Comparison of ENCODE assay signal across 8 mouse cellular contexts in genomic region chr14:46725743-46726142, GRCm38 (mm10). TPM values are rescaled to one million over a fixed set of nuclear protein-coding genes. Genes with fewer than 3 reads are reported as not detected.
DNase-seq lines count a peak whose midpoint lies in the region; ATAC-seq and TF ChIP-seq lines count a peak whose summit lies in the region.

No protein-coding gene starts in this region.

- WGBS in lung, adult 2 months: 47% methylated on average over 3 of the region's 3 CpGs
- WGBS in kidney, embryonic 16.5 days: 39% methylated on average over 3 of the region's 3 CpGs
- WGBS in neural tube, embryonic 15.5 days: 55% methylated on average over 3 of the region's 3 CpGs

- no peaks in the 10 kb centered on the region for H3K36me3 ChIP-seq in kidney, embryonic 16.5 days (ENCODE audit: insufficient read depth, low read length)
- H3K36me3 ChIP-seq in neural tube, embryonic 15.5 days: no peaks in the 10 kb centered on the region

- H3K4me1 ChIP-seq in lung, adult 2 months (ENCODE audit: control insufficient read depth, insufficient read depth, low read length): no peaks in the 10 kb centered on the region
- peaks cover 5% of the 10 kb centered on the region; the same call in 1 of the 2 replicates for H3K4me1 ChIP-seq in kidney, embryonic 16.5 days (ENCODE audit: insufficient read depth, low read length)
- H3K4me1 ChIP-seq in neural tube, embryonic 15.5 days: no peaks in the 10 kb centered on the region

- H3K4me2 ChIP-seq in kidney, embryonic 16.5 days (replicated peaks; ENCODE audit: low read depth, low read length): no peak overlapping the region
- H3K4me2 ChIP-seq in neural tube, embryonic 15.5 days: no peak overlapping the region

- no peak overlapping the region for H3K27ac ChIP-seq in kidney, embryonic 16.5 days (ENCODE audit: low read length)
- no peak overlapping the region for H3K27ac ChIP-seq in neural tube, embryonic 15.5 days (replicated peaks)

- no peak for TF ChIP-seq POLR2A in lung, adult 2 months (IDR thresholded peaks at IDR 0.05; ENCODE audit: borderline replicate concordance, extremely low read depth, low read depth, low read length)

- peak; percentile 49; the same call in 1 of the 2 replicates for ATAC-seq in kidney, embryonic 16.5 days (ENCODE audit: low FRiP score, low TSS enrichment)
- ATAC-seq in neural tube, embryonic 15.5 days (ENCODE audit: low FRiP score): no peak

- H3K9me3 ChIP-seq in kidney, embryonic 16.5 days (ENCODE audit: low read length): no peaks in the 10 kb centered on the region
- no peaks in the 10 kb centered on the region for H3K9me3 ChIP-seq in neural tube, embryonic 15.5 days (replicated peaks)

- H3K4me3 ChIP-seq in lung, adult 2 months (replicated peaks; ENCODE audit: extremely low read depth, low read depth, low read length): no peak overlapping the region
- H3K4me3 ChIP-seq in kidney, embryonic 16.5 days (ENCODE audit: low read length): no peak overlapping the region
- H3K4me3 ChIP-seq in neural tube, embryonic 15.5 days (replicated peaks): no peak overlapping the region

- no peaks in the 10 kb centered on the region for H3K27me3 ChIP-seq in kidney, embryonic 16.5 days (ENCODE audit: insufficient read depth, low read length)
- H3K27me3 ChIP-seq in neural tube, embryonic 15.5 days (replicated peaks): no peaks in the 10 kb centered on the region

- no peak overlapping the region for H3K9ac ChIP-seq in kidney, embryonic 16.5 days (replicated peaks; ENCODE audit: low read length)
- H3K9ac ChIP-seq in neural tube, embryonic 15.5 days (replicated peaks): no peak overlapping the region

- DNase-seq in adrenal gland, postnatal 10 days: peak; percentile 33
- no peak for DNase-seq in adrenal gland, adult 8-10 months
- no peak for DNase-seq in lung, adult 2 months
- no peak for DNase-seq in lung, postnatal 25 days (ENCODE audit: low spot score)
- peak; percentile 60 for DNase-seq in testis, postnatal 10 days (ENCODE audit: low spot score)
- no peak for DNase-seq in embryo, embryonic 10 days (ENCODE audit: low spot score)

- peak; percentile 40 for TF ChIP-seq CTCF in lung, adult 2 months (IDR thresholded peaks at IDR 0.05; ENCODE audit: insufficient read depth, low read length)

RNA-seq across cellular contexts. Expression of gene Cdkn3, which starts 34.6 kb away (rescaled TPM):
- total RNA-seq in adrenal gland, postnatal 10 days (2021): 10 to 100 TPM in 1 of 2 experiments, 1 to 10 TPM in 1; 8.9 to 11.1 TPM
- total RNA-seq in adrenal gland, adult 8-10 months (2022): 1 to 10 TPM in 1 of 4 experiments, under 1 TPM in 3; 0.24 to 1.4 (median 0.68) TPM
- polyA plus RNA-seq in lung, adult 2 months (2012; rRNA removed): 0.50 and 1.1 TPM in 2 replicates
- polyA plus RNA-seq in kidney, embryonic 16.5 days (2015; fragmentation: Nextera tagmentation; extraction: Ambion mirVana): 42.0 and 43.2 TPM in 2 replicates
- polyA plus RNA-seq in neural tube, embryonic 15.5 days (2015; fragmentation: Nextera tagmentation; extraction: Ambion mirVana): 9.1 and 15.0 TPM in 2 replicates

Comparison
In these comparisons a context has a peak if more than half of its experiments do, and no peak if none do; other contexts are left out.
1. DNase-seq: peak in adrenal gland, postnatal 10 days (single experiment) and testis, postnatal 10 days (single experiment); none in adrenal gland, adult 8-10 months (single experiment), lung, adult 2 months (single experiment), lung, postnatal 25 days (single experiment) and embryo, embryonic 10 days (single experiment).